Mouse (Mus musculus) stomach, embryonic 15.5 days (tissue): ENCODE measurements around the gene Rnaseh2c. TPM values are rescaled to one million over a fixed set of nuclear protein-coding genes. Genes with fewer than 3 reads are reported as not detected.

Experiments used
- ATAC-seq: fragments of 200-750 bp; cut with Nextera tagmentation; 2 replicates; pipeline ENCODE4 v1.8.0; 2017; ENCODE audit warnings: low read depth, moderate number of reproducible peaks, moderate TSS enrichment; ENCODE audit not compliant: insufficient read depth, low FRiP score
- H3K27ac ChIP-seq: fragments of 300-500 bp; sonication (generic); 2 replicates; pipeline ENCODE4 v1.5.1; 2015; ENCODE audit warnings: mild to moderate bottlenecking, inconsistent platforms
- H3K27me3 ChIP-seq: fragments of 300-500 bp; sonication (generic); replicated peaks from 2 replicates; pipeline ENCODE4 v1.6.1; 2015; ENCODE audit warnings: inconsistent platforms
- H3K36me3 ChIP-seq: fragments of 300-500 bp; sonication (generic); 2 replicates; pipeline ENCODE4 v1.6.1; 2015; ENCODE audit warnings: inconsistent platforms
- H3K4me1 ChIP-seq: fragments of 300-500 bp; sonication (generic); 2 replicates; pipeline ENCODE4 v1.6.1; 2015; ENCODE audit warnings: inconsistent platforms
- H3K4me2 ChIP-seq: fragments of 300-500 bp; sonication (generic); 2 replicates; pipeline ENCODE4 v1.6.1; 2015; ENCODE audit warnings: mild to moderate bottlenecking, inconsistent platforms
- H3K4me3 ChIP-seq: fragments of 300-500 bp; sonication (generic); replicated peaks from 2 replicates; pipeline ENCODE4 v1.5.1; 2015; ENCODE audit warnings: inconsistent platforms
- H3K9ac ChIP-seq: fragments of 300-500 bp; sonication (generic); 2 replicates; pipeline ENCODE4 v1.6.1; 2015; ENCODE audit warnings: inconsistent platforms
- H3K9me3 ChIP-seq: fragments of 300-500 bp; sonication (generic); 2 replicates; pipeline ENCODE4 v1.6.1; 2016; ENCODE audit warnings: inconsistent platforms
- WGBS: fragments of 180-500 bp; shearing (Covaris S2); methylation state at CpG from one replicate; pipeline ENCODE4 v1.1.7; 2015; 5-methylcytosine and 5-hydroxymethylcytosine counted together
- polyA plus RNA-seq: library from polyadenylated mRNA; unstranded; fragments of >200 nt; fragmentation: Nextera tagmentation; extraction: Ambion mirVana; gene quantifications from 2 replicates; pipeline ENCODE4 v1.2.1, GENCODE M21; 2015

The Rnaseh2c gene
- polyA plus RNA-seq, 1 experiment from 2014 or later: 124 TPM

- no peak overlapping the region; the same call in 1 of the 2 replicates for H3K4me3 ChIP-seq
- H3K9me3 ChIP-seq: no peaks in the 10 kb centered on the region
- H3K4me1 ChIP-seq: peaks cover 25% of the 10 kb centered on the region
- H3K36me3 ChIP-seq: peaks cover 3% of the 10 kb centered on the region; the same call in 1 of the 2 replicates
- H3K9ac ChIP-seq: no peak overlapping the region
- ATAC-seq: no peak
- 68% methylated on average over 5 of the region's 5 CpGs for WGBS
- peak overlapping the region; percentile 97; the same call in 1 of the 2 replicates for H3K27ac ChIP-seq
- peak overlapping the region; percentile 99 for H3K4me2 ChIP-seq
- H3K27me3 ChIP-seq: peaks cover 10% of the 10 kb centered on the region
These were observed 35.4 kb upstream of the Rnaseh2c start for GRCm38 (mm10) chr19:5566316-5566715.

GRCm38 (mm10) chr19:5567180-5567533 is 34.5 kb upstream of the Rnaseh2c start:
- peak overlapping the region; percentile 80 for H3K9ac ChIP-seq
- WGBS: 2% methylated on average over 26 of the region's 26 CpGs
- H3K4me3 ChIP-seq: peak overlapping the region; percentile 82
- peak; percentile 19 for ATAC-seq
- H3K27ac ChIP-seq: peak overlapping the region; percentile 97
- H3K4me2 ChIP-seq: peak overlapping the region; percentile 99
- H3K27me3 ChIP-seq: peaks cover 1% of the 10 kb centered on the region
- peaks cover 25% of the 10 kb centered on the region for H3K4me1 ChIP-seq
- no peaks in the 10 kb centered on the region for H3K9me3 ChIP-seq
- peaks cover 3% of the 10 kb centered on the region; the same call in 1 of the 2 replicates for H3K36me3 ChIP-seq

- H3K27ac ChIP-seq: peak within 1 kb of the TSS; percentile 97
- H3K36me3 ChIP-seq: peaks cover 3% of the 10 kb centered on the region; the same call in 1 of the 2 replicates
- WGBS: under 1% methylated on average over 100 of the region's 102 CpGs
- H3K9me3 ChIP-seq: no peaks in the 10 kb centered on the region
- peak; percentile 85 for ATAC-seq
- H3K4me1 ChIP-seq: peaks cover 25% of the 10 kb centered on the region
- H3K4me3 ChIP-seq: peak within 1 kb of the TSS; percentile 82
- peak within 1 kb of the TSS; percentile 99 for H3K4me2 ChIP-seq
- H3K9ac ChIP-seq: peak within 1 kb of the TSS; percentile 80
- H3K27me3 ChIP-seq: no peaks in the 10 kb centered on the region
These were observed 33.9 kb upstream of the Rnaseh2c start, which contains the start of gene Ap5b1 for GRCm38 (mm10) chr19:5567534-5568469. TSS of gene Ap5b1 (plus strand) at chr19:5568025.

- Histone ChIP-seq H3K27me3 (no peaks in the 10 kb centered on the region), H3K4me3 (peak overlapping the region; percentile 82), H3K27ac (peak overlapping the region; percentile 97), H3K9me3 (no peaks in the 10 kb centered on the region), H3K9ac (no peak overlapping the region), H3K4me2 (peak overlapping the region; percentile 99), H3K4me1 (peaks cover 25% of the 10 kb centered on the region), H3K36me3 (peaks cover 3% of the 10 kb centered on the region; the same call in 1 of the 2 replicates)
- WGBS: 7% methylated on average over 27 of the region's 27 CpGs
- no peak for ATAC-seq
These were observed 33.1 kb upstream of the Rnaseh2c start for GRCm38 (mm10) chr19:5568470-5569140.

- 92% methylated on average over 10 of the region's 10 CpGs for WGBS
- Histone ChIP-seq H3K4me1 (peaks cover 25% of the 10 kb centered on the region), H3K9me3 (no peaks in the 10 kb centered on the region), H3K36me3 (peaks cover 3% of the 10 kb centered on the region; the same call in 1 of the 2 replicates), H3K4me3 (peak overlapping the region; percentile 82; the same call in 1 of the 2 replicates), H3K27ac (no peak overlapping the region), H3K27me3 (no peaks in the 10 kb centered on the region), H3K9ac (no peak overlapping the region), H3K4me2 (peak overlapping the region; percentile 99; the same call in 1 of the 2 replicates)
- no peak for ATAC-seq
These were observed 32.2 kb upstream of the Rnaseh2c start for GRCm38 (mm10) chr19:5569521-5569920.

- no peak overlapping the region for H3K4me2 ChIP-seq
- H3K36me3 ChIP-seq: peaks cover 3% of the 10 kb centered on the region; the same call in 1 of the 2 replicates
- no peaks in the 10 kb centered on the region for H3K27me3 ChIP-seq
- WGBS: 92% methylated on average over 32 of the region's 32 CpGs
- peaks cover 25% of the 10 kb centered on the region for H3K4me1 ChIP-seq
- no peak overlapping the region for H3K27ac ChIP-seq
- H3K9ac ChIP-seq: no peak overlapping the region
- H3K4me3 ChIP-seq: no peak overlapping the region
- ATAC-seq: no peak
- H3K9me3 ChIP-seq: no peaks in the 10 kb centered on the region
These were observed 31.1 kb upstream of the Rnaseh2c start for GRCm38 (mm10) chr19:5570353-5571246.

- Histone ChIP-seq H3K4me2 (no peak overlapping the region), H3K4me3 (no peak overlapping the region), H3K27ac (no peak overlapping the region), H3K36me3 (peaks cover 3% of the 10 kb centered on the region; the same call in 1 of the 2 replicates), H3K9ac (no peak overlapping the region), H3K9me3 (no peaks in the 10 kb centered on the region), H3K27me3 (no peaks in the 10 kb centered on the region), H3K4me1 (peaks cover 19% of the 10 kb centered on the region)
- WGBS: 72% methylated on average over 5 of the region's 5 CpGs
- ATAC-seq: no peak
These were observed 29.8 kb upstream of the Rnaseh2c start for GRCm38 (mm10) chr19:5571831-5572230.

GRCm38 (mm10) chr19:5572331-5573125 is 29.1 kb upstream of the Rnaseh2c start:
- no peak for ATAC-seq
- Histone ChIP-seq H3K4me3 (no peak overlapping the region), H3K4me1 (peaks cover 13% of the 10 kb centered on the region), H3K9ac (no peak overlapping the region), H3K4me2 (no peak overlapping the region), H3K9me3 (no peaks in the 10 kb centered on the region), H3K27ac (0 out of 2 replicates have a peak overlapping the region, but pooled peaks have one; percentile 9), H3K27me3 (no peaks in the 10 kb centered on the region), H3K36me3 (peaks cover 3% of the 10 kb centered on the region; the same call in 1 of the 2 replicates)
- 81% methylated on average over 19 of the region's 19 CpGs for WGBS

- no peak for ATAC-seq
- no peak overlapping the region for H3K4me2 ChIP-seq
- WGBS: 92% methylated on average over 1 of the region's 1 CpGs
- no peak overlapping the region for H3K27ac ChIP-seq
- no peaks in the 10 kb centered on the region for H3K4me1 ChIP-seq
- H3K27me3 ChIP-seq: no peaks in the 10 kb centered on the region
- H3K9me3 ChIP-seq: no peaks in the 10 kb centered on the region
- H3K9ac ChIP-seq: no peak overlapping the region
- no peak overlapping the region for H3K4me3 ChIP-seq
- H3K36me3 ChIP-seq: no peaks in the 10 kb centered on the region
These were observed 26.3 kb upstream of the Rnaseh2c start for GRCm38 (mm10) chr19:5575336-5575735.

- Histone ChIP-seq H3K9ac (no peak overlapping the region), H3K36me3 (no peaks in the 10 kb centered on the region), H3K4me1 (no peaks in the 10 kb centered on the region), H3K9me3 (no peaks in the 10 kb centered on the region), H3K27ac (no peak overlapping the region), H3K4me3 (no peak overlapping the region), H3K4me2 (no peak overlapping the region), H3K27me3 (no peaks in the 10 kb centered on the region)
- 74% methylated on average over 4 of the region's 4 CpGs for WGBS
- ATAC-seq: no peak
These were observed 21.7 kb upstream of the Rnaseh2c start for GRCm38 (mm10) chr19:5579971-5580370.
